Comparison of ENCODE assay signal across 7 mouse cellular contexts in genomic region chr7:100496371-100496770, GRCm38 (mm10). TPM values are rescaled to one million over a fixed set of nuclear protein-coding genes. Genes with fewer than 3 reads are reported as not detected.
DNase-seq lines count a peak whose midpoint lies in the region; ATAC-seq and TF ChIP-seq lines count a peak whose summit lies in the region.

No protein-coding gene starts in this region.

- no peak for TF ChIP-seq CTCF in left cerebral cortex, adult 2 months (IDR thresholded peaks at IDR 0.05)

- H3K27ac ChIP-seq in left cerebral cortex, adult 2 months: peak overlapping the region; percentile 69
- H3K27ac ChIP-seq in embryonic facial prominence, embryonic 13.5 days: peak overlapping the region; percentile 84; the same call in 1 of the 2 replicates
- H3K27ac ChIP-seq in intestine, embryonic 14.5 days (ENCODE audit: low read depth): peak overlapping the region; percentile 69
- no peak overlapping the region for H3K27ac ChIP-seq in neural tube, embryonic 12.5 days

- no peak for DNase-seq in left cerebral cortex, adult 2 months (ENCODE audit: extremely low spot score in 1 of 2, low spot score in 2 of 2)
- no peak for DNase-seq in left cerebral cortex, postnatal 14 days (ENCODE audit: low spot score in 2 of 2)
- DNase-seq in intestine, embryonic 14.5 days (ENCODE audit: low spot score): no peak
- DNase-seq in adrenal gland, postnatal 14 days: no peak
- DNase-seq in adrenal gland, adult 8-10 months: no peak

- H3K27me3 ChIP-seq in embryonic facial prominence, embryonic 13.5 days: no peaks in the 10 kb centered on the region
- no peaks in the 10 kb centered on the region for H3K27me3 ChIP-seq in intestine, embryonic 14.5 days (replicated peaks; ENCODE audit: control insufficient read depth, insufficient read depth, low read length)
- peaks cover 10% of the 10 kb centered on the region; the same call in 1 of the 2 replicates for H3K27me3 ChIP-seq in neural tube, embryonic 12.5 days (replicated peaks)

- H3K4me2 ChIP-seq in embryonic facial prominence, embryonic 13.5 days: peak overlapping the region; percentile 94
- peak overlapping the region; percentile 87 for H3K4me2 ChIP-seq in intestine, embryonic 14.5 days (ENCODE audit: low read length)
- peak overlapping the region; percentile 86 for H3K4me2 ChIP-seq in neural tube, embryonic 12.5 days (replicated peaks)

- no peak for ATAC-seq in embryonic facial prominence, embryonic 13.5 days (ENCODE audit: insufficient number of reproducible peaks, insufficient read depth, low FRiP score, low TSS enrichment, low read depth)
- ATAC-seq in intestine, embryonic 14.5 days (replicated peaks; ENCODE audit: low FRiP score, low TSS enrichment, low read depth): no peak
- ATAC-seq in neural tube, embryonic 12.5 days (ENCODE audit: low FRiP score, low read depth): no peak

- no peak overlapping the region for H3K4me3 ChIP-seq in left cerebral cortex, adult 2 months
- no peak overlapping the region for H3K4me3 ChIP-seq in embryonic facial prominence, embryonic 13.5 days
- H3K4me3 ChIP-seq in intestine, embryonic 14.5 days (ENCODE audit: low read depth, low read length): no peak overlapping the region
- no peak overlapping the region for H3K4me3 ChIP-seq in neural tube, embryonic 12.5 days

- peaks cover 45% of the 10 kb centered on the region for H3K4me1 ChIP-seq in embryonic facial prominence, embryonic 13.5 days
- H3K4me1 ChIP-seq in intestine, embryonic 14.5 days (replicated peaks; ENCODE audit: control insufficient read depth, insufficient read depth, low read length): peaks cover 39% of the 10 kb centered on the region
- H3K4me1 ChIP-seq in neural tube, embryonic 12.5 days: peaks cover 36% of the 10 kb centered on the region

- peak overlapping the region; percentile 55 for H3K9ac ChIP-seq in embryonic facial prominence, embryonic 13.5 days
- H3K9ac ChIP-seq in intestine, embryonic 14.5 days (ENCODE audit: low read length): peak overlapping the region; percentile 16; the same call in 1 of the 2 replicates
- no peak overlapping the region for H3K9ac ChIP-seq in neural tube, embryonic 12.5 days

- intact Hi-C loops in left cerebral cortex, adult 2 months (cut with DNase I): no loop called here
- intact Hi-C loops in left cerebral cortex, postnatal 14 days (cut with DNase I): no loop called here

- 72% methylated on average over 6 of the region's 6 CpGs for WGBS in embryonic facial prominence, embryonic 13.5 days
- 71% methylated on average over 6 of the region's 6 CpGs for WGBS in intestine, embryonic 14.5 days
- 80% methylated on average over 6 of the region's 6 CpGs for WGBS in neural tube, embryonic 12.5 days

- peaks cover 36% of the 10 kb centered on the region for H3K36me3 ChIP-seq in embryonic facial prominence, embryonic 13.5 days
- H3K36me3 ChIP-seq in intestine, embryonic 14.5 days (ENCODE audit: control insufficient read depth, insufficient read depth, low read length): peaks cover 26% of the 10 kb centered on the region
- H3K36me3 ChIP-seq in neural tube, embryonic 12.5 days: peaks cover 11% of the 10 kb centered on the region; the same call in 1 of the 2 replicates

- H3K9me3 ChIP-seq in embryonic facial prominence, embryonic 13.5 days: no peaks in the 10 kb centered on the region
- no peaks in the 10 kb centered on the region for H3K9me3 ChIP-seq in intestine, embryonic 14.5 days (ENCODE audit: control insufficient read depth, low read length)
- no peaks in the 10 kb centered on the region for H3K9me3 ChIP-seq in neural tube, embryonic 12.5 days

RNA-seq across cellular contexts. Expression of gene Ucp2, which starts 3.2 kb away (rescaled TPM):
- 10 to 100 TPM; 69.0 to 79.3 TPM for total RNA-seq in left cerebral cortex, adult 2 months (2021)
- 10 to 100 TPM; 67.7 to 85.6 TPM for total RNA-seq in left cerebral cortex, postnatal 14 days (2021)
- polyA plus RNA-seq in embryonic facial prominence, embryonic 13.5 days (2015; fragmentation: Nextera tagmentation; extraction: Ambion mirVana): 159 and 170 TPM in 2 replicates
- 157 and 179 TPM in 2 replicates for polyA plus RNA-seq in intestine, embryonic 14.5 days (2014; fragmentation: Nextera tagmentation; extraction: Ambion mirVana)
- 110 and 111 TPM in 2 replicates for polyA plus RNA-seq in neural tube, embryonic 12.5 days (2016; fragmentation: Nextera tagmentation; extraction: Ambion mirVana)
- 355 and 500 TPM in 2 replicates for total RNA-seq in adrenal gland, postnatal 14 days (2021)
- total RNA-seq in adrenal gland, adult 8-10 months (2022): 100 to 1,000 TPM; 212 to 320 (median 270) TPM

RNA-seq across cellular contexts. Expression of gene Dnajb13, which starts 18.4 kb away (rescaled TPM):
- under 1 TPM; 0.28 to 0.50 TPM for total RNA-seq in left cerebral cortex, adult 2 months (2021)
- under 1 TPM; 0.36 to 0.66 TPM for total RNA-seq in left cerebral cortex, postnatal 14 days (2021)
- 0.18 and 0.26 TPM in 2 replicates for polyA plus RNA-seq in embryonic facial prominence, embryonic 13.5 days (2015; fragmentation: Nextera tagmentation; extraction: Ambion mirVana)
- polyA plus RNA-seq in intestine, embryonic 14.5 days (2014; fragmentation: Nextera tagmentation; extraction: Ambion mirVana): 0.24 and 0.26 TPM in 2 replicates
- 0.56 and 0.78 TPM in 2 replicates for polyA plus RNA-seq in neural tube, embryonic 12.5 days (2016; fragmentation: Nextera tagmentation; extraction: Ambion mirVana)
- total RNA-seq in adrenal gland, postnatal 14 days (2021): 0.30 TPM in 1 of 2 replicates, not detected in the other
- under 1 TPM; 0.20 to 0.89 (median 0.42) TPM for total RNA-seq in adrenal gland, adult 8-10 months (2022)

RNA-seq across cellular contexts. Expression of gene Ucp3, which starts 23.6 kb away (rescaled TPM):
- total RNA-seq in left cerebral cortex, adult 2 months (2021): 1 to 10 TPM; 2.9 TPM
- total RNA-seq in left cerebral cortex, postnatal 14 days (2021): 1 to 10 TPM; 1.2 to 1.7 TPM
- polyA plus RNA-seq in embryonic facial prominence, embryonic 13.5 days (2015; fragmentation: Nextera tagmentation; extraction: Ambion mirVana): not detected in 2 replicates
- polyA plus RNA-seq in intestine, embryonic 14.5 days (2014; fragmentation: Nextera tagmentation; extraction: Ambion mirVana): not detected in 2 replicates
- not detected in 2 replicates for polyA plus RNA-seq in neural tube, embryonic 12.5 days (2016; fragmentation: Nextera tagmentation; extraction: Ambion mirVana)
- total RNA-seq in adrenal gland, postnatal 14 days (2021): 41.2 and 43.0 TPM in 2 replicates
- total RNA-seq in adrenal gland, adult 8-10 months (2022): 10 to 100 TPM in 3 of 4 experiments, 1 to 10 TPM in 1; 6.3 to 17.8 (median 14.7) TPM

RNA-seq across cellular contexts. Expression of gene Coa4, which starts 40.5 kb away (rescaled TPM):
- 10 to 100 TPM in 1 of 2 experiments, 1 to 10 TPM in 1; 9.3 to 12.3 TPM for total RNA-seq in left cerebral cortex, adult 2 months (2021)
- 10 to 100 TPM in 1 of 2 experiments, 1 to 10 TPM in 1; 9.4 to 10.6 TPM for total RNA-seq in left cerebral cortex, postnatal 14 days (2021)
- polyA plus RNA-seq in embryonic facial prominence, embryonic 13.5 days (2015; fragmentation: Nextera tagmentation; extraction: Ambion mirVana): 17.6 and 18.8 TPM in 2 replicates
- polyA plus RNA-seq in intestine, embryonic 14.5 days (2014; fragmentation: Nextera tagmentation; extraction: Ambion mirVana): 33.8 and 36.9 TPM in 2 replicates
- polyA plus RNA-seq in neural tube, embryonic 12.5 days (2016; fragmentation: Nextera tagmentation; extraction: Ambion mirVana): 16.3 and 17.5 TPM in 2 replicates
- total RNA-seq in adrenal gland, postnatal 14 days (2021): 7.8 and 10.4 TPM in 2 replicates
- total RNA-seq in adrenal gland, adult 8-10 months (2022): 10 to 100 TPM in 3 of 4 experiments, 1 to 10 TPM in 1; 8.1 to 14.5 (median 11.3) TPM
